Mouse (Mus musculus) adrenal gland, adult 8-10 months (tissue): ENCODE measurements around the gene Ablim1. TPM values are rescaled to one million over a fixed set of nuclear protein-coding genes. Genes with fewer than 3 reads are reported as not detected.

Experiments
- DNase-seq: peaks from one replicate; pipeline ENCODE4 v3.0.0; 2022
- total RNA-seq, 4 experiments: library from RNA; stranded (reverse); gene quantifications; 2 replicates each; pipeline ENCODE4 v1.2.4; 2022

Ablim1 gene
- total RNA-seq, 4 experiments from 2014 or later = 31.0 to 43.9 (median 33.1) TPM

DNA sequence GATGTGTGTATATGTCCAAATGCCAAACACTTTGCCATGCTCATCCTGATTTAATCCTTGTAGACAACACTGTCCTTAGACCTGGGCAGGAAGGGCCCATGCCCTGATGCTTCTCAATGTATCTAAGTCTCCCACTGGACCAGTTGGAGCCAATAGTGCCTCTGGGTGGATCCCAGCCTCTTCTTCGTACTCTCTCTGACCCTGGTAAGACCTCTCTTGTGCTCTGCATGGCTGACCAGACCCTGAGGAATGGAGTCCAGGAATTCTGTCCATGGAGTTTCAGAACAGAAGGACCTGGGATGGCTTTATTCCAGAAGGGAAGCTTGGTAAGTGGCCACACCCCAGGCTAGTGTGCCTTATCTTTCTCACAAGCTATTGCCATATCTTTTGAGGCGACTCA, 102.3 kb downstream of the Ablim1 start:
- DNase-seq = no peak

DNA sequence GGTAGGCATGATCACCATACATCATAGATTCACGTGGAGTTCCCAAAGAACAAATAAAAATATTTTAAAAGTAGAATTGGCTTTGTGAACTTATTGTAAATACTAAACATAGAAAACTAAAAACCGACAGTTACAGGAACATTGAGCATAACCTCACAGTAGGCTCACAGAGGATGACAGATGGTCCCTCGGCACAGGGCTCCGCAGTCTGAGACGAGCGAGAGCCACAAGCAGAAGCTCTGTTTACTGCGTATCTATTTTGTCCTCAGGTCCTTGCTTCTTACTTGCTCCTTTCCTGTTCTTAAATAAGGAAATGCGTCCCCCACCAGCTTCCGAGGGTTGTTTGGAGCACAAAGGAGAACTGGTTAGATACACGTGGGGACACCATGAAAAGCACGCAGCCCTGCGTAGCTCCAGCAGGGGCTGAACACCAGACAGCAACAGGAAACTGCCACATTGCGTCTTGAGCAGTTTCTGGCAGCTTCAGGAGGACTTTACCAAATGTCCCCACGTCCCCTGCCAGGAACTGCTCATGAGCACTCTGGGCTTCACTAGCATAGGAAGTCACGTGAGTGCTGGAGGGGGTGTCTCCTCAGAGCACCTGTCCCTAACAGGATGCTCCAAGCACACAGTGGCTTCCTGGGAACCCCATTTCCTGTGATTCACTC, 103.1 kb downstream of the Ablim1 start:
- no peak for DNase-seq

GRCm38 (mm10) chr19:57210924-57211323, 103.8 kb downstream of the Ablim1 start:
- no peak for DNase-seq

GRCm38 (mm10) chr19:57204101-57204500, 110.6 kb downstream of the Ablim1 start:
- no peak for DNase-seq

- no peak for DNase-seq
Observed at GRCm38 (mm10) chr19:57202554-57202953, 112.2 kb downstream of the Ablim1 start.

DNA sequence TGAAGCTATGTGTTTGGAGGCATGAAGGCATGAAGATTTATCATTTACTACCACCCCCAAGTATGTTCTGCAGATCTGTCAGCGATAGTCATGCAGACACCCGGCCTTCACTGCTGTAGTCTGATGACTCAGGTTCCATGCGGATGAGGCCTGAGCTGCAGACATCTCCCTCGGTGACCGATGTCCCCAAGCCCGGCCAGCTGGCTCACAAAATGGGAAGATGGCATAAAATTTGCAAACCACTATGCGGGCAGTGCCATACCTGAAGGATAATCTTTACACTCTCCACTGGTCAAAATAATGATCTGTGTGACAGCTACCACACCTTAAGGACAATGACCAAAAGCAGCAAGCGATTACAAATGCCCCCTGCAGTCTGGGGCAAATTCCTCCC, 113.6 kb downstream of the Ablim1 start:
- no peak for DNase-seq

- no peak for DNase-seq
Observed at GRCm38 (mm10) chr19:57200477-57201089, 114.1 kb downstream of the Ablim1 start.

DNA sequence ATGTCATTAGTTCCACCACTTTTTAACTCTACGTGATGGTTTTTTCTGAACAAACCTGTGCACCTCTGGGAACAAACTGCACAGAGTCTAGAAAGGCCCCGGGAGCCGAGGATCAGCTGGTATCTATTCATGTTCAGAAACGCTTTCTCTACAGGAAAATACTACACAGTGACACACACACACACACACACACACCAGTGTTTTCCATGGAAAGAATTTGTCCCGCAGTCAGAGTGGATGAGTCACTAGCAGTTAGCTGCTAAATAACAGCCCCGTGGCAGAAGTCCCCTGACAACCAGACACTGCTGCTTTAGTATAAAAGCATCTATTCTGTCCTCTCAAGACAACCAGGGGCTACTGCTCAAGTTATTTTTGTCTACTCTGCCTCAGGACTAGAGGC, 115.4 kb downstream of the Ablim1 start:
- DNase-seq = no peak

DNA sequence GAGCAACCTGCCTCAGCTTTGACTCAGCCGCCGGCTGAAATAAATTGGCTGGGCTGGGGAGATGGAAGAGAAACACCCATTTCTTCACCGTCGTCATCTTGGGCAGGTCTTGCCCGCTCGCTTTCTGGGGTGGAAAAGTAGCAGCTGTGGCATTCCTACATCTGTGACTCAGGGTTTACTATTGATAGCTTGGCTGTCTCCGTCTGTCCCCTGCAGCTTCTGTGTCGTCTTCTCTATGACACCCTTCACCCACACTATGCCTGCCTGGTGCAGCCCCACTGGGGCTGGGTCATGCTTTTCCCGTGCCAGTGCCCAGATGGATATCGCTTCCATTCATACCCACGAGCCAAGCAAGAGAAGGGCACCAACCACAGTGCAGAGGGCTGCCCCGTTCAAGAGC, 116.2 kb downstream of the Ablim1 start:
- DNase-seq = no peak

- no peak for DNase-seq
Observed at GRCm38 (mm10) chr19:57198029-57198428, 116.7 kb downstream of the Ablim1 start.

DNA sequence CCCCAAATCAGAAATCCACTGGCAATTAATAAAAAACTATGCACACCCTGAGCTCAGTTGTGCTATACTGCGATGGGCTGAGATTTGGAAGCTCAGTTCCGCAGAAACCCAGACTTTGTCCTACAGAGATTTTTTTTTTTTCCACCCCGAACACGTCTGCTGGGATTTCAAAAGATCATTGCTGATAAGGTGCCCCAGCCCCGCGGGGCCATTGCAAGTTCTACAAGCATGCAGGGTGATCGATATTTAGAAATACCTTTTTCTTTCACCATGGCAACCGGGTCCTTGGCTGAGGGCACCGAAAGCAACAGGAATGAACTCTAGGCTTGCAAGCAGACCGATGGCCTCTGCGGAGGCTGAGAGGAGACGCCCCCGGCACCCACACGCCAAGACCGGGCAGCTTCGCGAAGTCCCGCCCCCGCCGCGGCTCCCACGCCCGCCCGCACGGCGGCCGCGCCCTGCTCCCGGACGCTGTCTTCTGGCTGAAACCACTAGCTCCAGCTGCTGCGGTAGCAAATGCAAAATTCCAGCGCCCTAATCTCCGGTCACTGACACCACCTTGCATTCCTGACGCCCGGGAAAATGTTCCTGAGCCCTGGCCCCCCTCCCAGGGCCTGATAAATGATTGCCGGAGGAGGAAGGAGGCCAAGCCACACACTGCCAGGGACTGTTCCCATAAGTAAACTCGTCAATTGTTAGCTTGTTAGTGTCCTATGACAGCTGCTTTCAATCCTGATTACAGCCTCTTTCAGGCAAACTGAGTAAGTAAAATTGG, 117.5 kb downstream of the Ablim1 start:
- DNase-seq = peak; percentile 46

GRCm38 (mm10) chr19:57196616-57197015, 118.1 kb downstream of the Ablim1 start:
- DNase-seq = no peak

DNA sequence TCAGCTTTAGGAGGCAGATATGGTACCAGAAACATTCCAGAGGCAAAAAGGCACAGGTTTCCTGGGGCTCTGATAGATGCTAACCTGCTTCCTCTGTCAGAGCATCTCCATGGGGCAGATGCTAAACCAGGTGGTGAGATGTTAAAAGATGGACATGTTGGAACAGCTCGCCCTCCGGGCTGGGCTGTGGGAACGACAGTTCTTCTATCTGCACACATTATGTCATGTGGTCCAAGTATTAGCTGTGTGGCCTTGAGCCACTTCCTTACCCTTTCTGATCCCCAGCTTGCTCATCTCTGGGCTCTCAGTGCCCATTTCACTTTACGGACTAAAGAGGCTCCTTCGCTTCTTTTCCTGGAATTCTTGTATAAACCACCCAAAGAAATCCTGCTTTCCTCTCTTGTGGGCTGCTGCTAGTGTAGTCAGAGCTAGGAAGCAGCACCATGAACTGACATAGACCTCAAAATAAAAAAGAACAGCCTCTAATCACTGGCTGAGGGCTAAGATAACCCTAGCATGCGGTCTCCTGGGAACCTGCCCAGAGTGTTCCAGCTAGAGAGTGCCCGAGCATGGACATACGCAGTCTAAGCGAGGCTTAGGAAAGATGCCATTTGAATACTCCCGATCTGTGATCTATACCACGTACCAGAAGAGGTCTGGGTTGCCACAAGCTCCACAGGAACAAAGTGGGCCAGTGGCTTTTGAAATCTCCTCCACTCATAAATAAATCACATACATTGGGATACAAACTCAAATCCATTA, 119.4 kb downstream of the Ablim1 start:
- DNase-seq = no peak

GRCm38 (mm10) chr19:57193958-57194357, 120.8 kb downstream of the Ablim1 start:
- DNase-seq = no peak

- DNase-seq = no peak
Observed at GRCm38 (mm10) chr19:57193382-57193781, 121.3 kb downstream of the Ablim1 start.

GRCm38 (mm10) chr19:57191109-57191508, 123.6 kb downstream of the Ablim1 start:
- no peak for DNase-seq

DNA sequence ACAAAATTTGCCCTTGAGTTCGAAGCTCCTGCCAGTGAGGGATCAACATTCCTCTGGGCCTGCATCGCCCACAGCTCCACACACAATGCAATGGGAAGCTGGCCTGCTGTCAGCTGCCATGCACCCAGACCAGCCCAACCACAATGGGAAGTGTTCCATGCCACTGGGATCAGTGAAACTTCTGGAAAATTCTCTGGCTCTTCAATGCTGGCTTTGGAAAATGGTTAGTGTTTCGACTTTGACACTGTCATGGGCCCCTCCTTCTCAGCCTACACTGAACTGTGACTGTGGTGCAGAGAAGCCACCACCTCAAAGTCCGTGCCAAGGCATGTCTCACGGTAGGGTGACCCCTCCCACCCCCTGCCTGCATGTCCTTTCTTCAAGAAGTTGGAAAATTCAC, 125.3 kb downstream of the Ablim1 start:
- no peak for DNase-seq

DNA sequence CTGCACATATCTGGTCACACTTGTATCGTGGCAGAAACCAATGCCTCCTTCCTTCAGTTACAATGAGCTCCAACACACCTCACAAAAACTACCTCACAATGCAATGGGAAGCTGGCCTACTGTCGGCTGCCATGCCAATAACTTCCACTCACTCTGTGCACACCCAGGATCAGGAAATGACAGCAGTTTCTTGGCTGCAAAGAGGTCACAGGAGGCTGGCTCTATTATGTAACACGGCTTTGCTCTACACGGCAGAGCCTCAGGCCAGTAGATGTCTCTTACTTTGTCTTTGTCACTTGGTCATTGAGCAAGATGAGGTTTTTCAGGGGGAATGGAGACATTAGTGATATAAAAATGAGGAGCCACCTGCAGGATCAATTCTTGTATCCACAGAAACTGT, 126.2 kb downstream of the Ablim1 start:
- DNase-seq = no peak

- DNase-seq = no peak
Observed at GRCm38 (mm10) chr19:57185021-57185420, 129.7 kb downstream of the Ablim1 start.

DNA sequence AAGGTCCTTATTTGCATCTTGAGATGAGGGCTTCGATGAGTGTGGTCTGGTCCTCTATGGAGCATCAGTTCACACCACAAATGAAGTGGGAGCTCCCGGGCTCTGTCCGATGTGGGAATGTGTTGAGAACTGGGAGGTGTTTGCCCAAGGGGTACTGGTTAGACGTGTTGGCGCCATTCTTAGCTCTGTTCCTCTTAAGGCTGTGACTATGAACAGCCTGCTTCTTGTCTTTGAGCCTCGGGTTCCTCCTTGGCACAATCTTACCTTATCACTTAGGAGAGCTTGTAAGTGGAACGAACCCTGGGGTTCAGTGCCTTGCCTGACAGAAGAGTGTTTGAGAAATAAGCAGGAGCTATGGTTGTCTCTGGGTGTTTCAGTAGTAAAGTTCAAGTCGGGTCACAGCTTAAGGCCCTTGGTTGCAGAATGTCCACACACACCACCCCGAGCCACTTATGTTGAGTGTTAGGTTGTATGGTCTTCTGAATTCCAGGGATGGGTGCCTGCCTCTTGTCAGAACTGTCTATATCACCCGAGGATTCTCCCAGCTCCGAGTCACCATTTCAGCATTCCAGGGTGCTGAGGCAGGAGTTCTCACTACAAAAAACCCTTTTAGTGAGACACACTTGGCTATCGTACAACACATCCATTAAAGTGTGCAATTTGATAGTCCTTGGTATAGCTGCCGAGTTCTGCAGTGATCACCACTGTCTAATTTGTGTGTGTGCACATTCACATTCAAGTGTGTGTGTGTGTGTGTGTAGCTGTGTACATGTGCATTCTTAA, 131.6 kb downstream of the Ablim1 start:
- no peak for DNase-seq

GRCm38 (mm10) chr19:57181852-57182528, 132.7 kb downstream of the Ablim1 start:
- DNase-seq = no peak

GRCm38 (mm10) chr19:57181317-57181716, 133.4 kb downstream of the Ablim1 start:
- no peak for DNase-seq
